Mouse (Mus musculus) kidney, adult 2 months (tissue): ENCODE measurements at regions not wholly inside any gene's neighbourhood (a gene's known extent, or its start where the extent isn't known, plus 50 kb on each side); places are given as distances from the start of the nearest gene placed in this dataset.
"Not testable (repeated sequence)": the region's sequence is repeated elsewhere in the genome, so short reads cannot be mapped to it uniquely, and the experiment has no call there.

Source experiments
- DNase-seq: peaks from one replicate; pipeline ENCODE4 v3.0.0; 2021
- H3K27ac ChIP-seq: fragments of 200-500 bp; 2 replicates; pipeline ENCODE4 v1.5.1; 2012; ENCODE audit warnings: low read depth, low read length, control low read depth, inconsistent platforms; ENCODE audit not compliant: insufficient read depth
- H3K27me3 ChIP-seq: fragments of 200-500 bp; replicated peaks from 2 replicates; pipeline ENCODE4 v1.6.1; 2012; ENCODE audit warnings: mild to moderate bottlenecking, moderate library complexity, low read length, inconsistent platforms; ENCODE audit not compliant: control insufficient read depth, insufficient read depth
- H3K36me3 ChIP-seq: fragments of 200-500 bp; 2 replicates; pipeline ENCODE4 v1.6.1; 2012; ENCODE audit warnings: mild to moderate bottlenecking, moderate library complexity, low read length, inconsistent platforms; ENCODE audit not compliant: control insufficient read depth, insufficient read depth
- H3K4me1 ChIP-seq: fragments of 200-500 bp; 2 replicates; pipeline ENCODE4 v1.6.1; 2011; ENCODE audit warnings: low read length; ENCODE audit not compliant: control insufficient read depth, insufficient read depth
- H3K4me3 ChIP-seq: fragments of 200-500 bp; 2 replicates; pipeline ENCODE4 v1.5.1; 2011; ENCODE audit warnings: mild to moderate bottlenecking, low read depth, low read length, control low read depth; ENCODE audit not compliant: insufficient read depth
- CTCF ChIP-seq: fragments of 200-500 bp; conservative IDR thresholded peaks from 2 replicates; pipeline ENCODE4 v1.5.1; 2011; ENCODE audit warnings: low read depth, mild to moderate bottlenecking, control low read depth, low read length, moderate library complexity, mixed read lengths; ENCODE audit not compliant: insufficient read depth, insufficient read length
- POLR2A ChIP-seq: fragments of 200-500 bp; IDR thresholded peaks from one replicate; pipeline ENCODE4 v1.6.1; 2011; ENCODE audit warnings: low read depth, low read length, control low read depth
- WGBS: fragments of 180-500 bp; shearing (Covaris S2); methylation state at CpG from one replicate; pipeline ENCODE4 v1.1.7; 2018; 5-methylcytosine and 5-hydroxymethylcytosine counted together

DNA sequence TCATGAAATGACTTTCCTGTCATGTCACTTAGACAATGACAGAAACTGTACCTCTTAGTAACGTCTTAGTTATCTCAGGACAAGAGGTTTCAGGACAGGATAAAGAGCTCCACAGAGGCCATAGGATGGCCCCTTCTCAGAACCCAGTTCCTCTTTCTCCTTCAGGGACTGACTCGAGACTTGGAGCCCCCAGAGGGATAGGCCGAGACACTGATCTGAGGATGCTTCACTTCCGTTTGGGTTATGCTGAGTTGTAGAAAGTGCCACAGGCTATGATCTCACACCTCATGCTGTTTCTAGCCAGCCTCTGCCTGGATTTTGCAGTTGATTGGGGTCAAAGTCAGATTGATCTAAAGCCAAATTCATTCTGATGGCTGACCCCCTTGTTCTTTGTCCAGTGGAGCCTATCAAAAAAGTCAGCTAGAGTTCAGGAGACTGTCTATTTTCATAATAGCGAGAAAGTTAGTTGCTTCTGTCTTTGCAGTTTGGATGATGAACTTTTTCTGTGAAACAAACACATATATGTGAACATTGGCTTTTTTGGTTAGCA is 70.7 kb downstream of the Sult3a2 start:
- Histone ChIP-seq H3K27ac (no peak overlapping the region), H3K27me3 (no peaks in the 10 kb centered on the region), H3K36me3 (no peaks in the 10 kb centered on the region), H3K4me3 (no peak overlapping the region), H3K4me1 (no peaks in the 10 kb centered on the region; the same call in 1 of the 2 replicates)
- 49% methylated on average over 5 of the region's 5 CpGs for WGBS
- DNase-seq: peak; percentile 67
- TF ChIP-seq POLR2A: no peak
- TF ChIP-seq CTCF: no peak

DNA sequence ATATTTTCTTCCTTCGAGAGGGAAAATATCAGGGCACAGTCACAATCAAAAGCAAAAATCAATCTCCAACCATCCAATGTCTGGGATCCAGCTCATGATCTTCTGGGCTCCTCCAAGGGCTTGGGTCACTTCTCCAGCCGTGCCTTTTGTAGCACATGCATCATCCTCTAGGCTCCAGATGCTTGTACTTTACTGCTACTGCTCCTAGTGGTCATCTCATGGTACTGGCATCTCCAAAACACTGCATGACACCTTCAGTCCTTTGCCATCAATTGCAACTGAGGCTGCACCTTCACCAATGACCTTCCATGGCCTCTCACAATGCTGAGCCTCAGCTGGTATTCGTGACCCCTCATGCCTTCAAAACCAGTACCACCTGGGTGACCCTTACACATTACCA is 77.8 kb downstream of the Sult3a2 start:
- not testable (repeated sequence) for H3K36me3 ChIP-seq, H3K4me3 ChIP-seq, H3K27me3 ChIP-seq, DNase-seq, H3K27ac ChIP-seq, H3K4me1 ChIP-seq
- whole genome bisulfite sequencing: 71% methylated on average over 3 of the region's 3 CpGs

DNA sequence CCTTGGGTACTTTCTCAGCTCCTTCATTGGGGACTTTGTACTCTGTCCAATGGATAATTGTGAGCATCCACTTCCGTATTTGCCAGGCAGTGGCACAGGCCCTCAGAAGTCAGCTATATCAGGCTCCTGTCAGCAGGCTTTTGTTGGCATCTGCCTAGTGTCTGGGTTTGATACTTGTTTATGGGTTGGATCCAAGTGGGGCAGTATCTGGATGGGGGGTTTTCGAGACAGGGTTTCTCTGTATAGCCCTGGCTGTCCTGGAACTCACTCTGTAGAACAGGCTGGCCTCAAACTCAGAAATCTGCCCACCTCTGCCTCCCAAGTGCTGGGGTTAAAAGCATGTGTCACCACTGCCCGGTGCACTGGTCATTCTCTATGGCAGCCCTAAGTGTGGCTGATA is 79.7 kb upstream of the Clvs2 start:
- DNase-seq, H3K4me1 ChIP-seq, H3K36me3 ChIP-seq, H3K4me3 ChIP-seq, H3K27ac ChIP-seq, H3K27me3 ChIP-seq: not testable (repeated sequence)
- 70% methylated on average over 3 of the region's 3 CpGs for WGBS

DNA sequence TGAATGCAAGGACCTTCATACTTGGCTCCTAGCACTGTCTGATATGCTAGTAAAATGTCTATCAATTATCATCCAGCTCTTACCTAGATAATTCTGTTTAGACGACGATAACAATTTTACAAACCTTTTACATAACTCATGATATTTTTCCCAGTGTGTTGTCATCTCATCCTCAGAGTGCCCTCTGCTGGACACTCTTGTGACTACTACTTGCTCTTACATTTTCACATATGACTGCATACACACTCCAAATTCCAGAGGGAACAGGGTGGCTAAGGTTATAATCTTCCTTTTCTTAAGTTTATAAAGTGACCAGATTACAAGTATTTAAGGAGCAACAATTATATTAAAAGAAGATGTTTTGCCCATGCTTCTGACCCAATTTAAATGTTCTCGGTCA is 78.9 kb upstream of the Clvs2 start:
- DNase-seq: peak; percentile 48
- H3K4me3 ChIP-seq: no peak overlapping the region
- H3K27me3 ChIP-seq: no peaks in the 10 kb centered on the region
- no peaks in the 10 kb centered on the region for H3K36me3 ChIP-seq
- H3K27ac ChIP-seq: no peak overlapping the region
- TF ChIP-seq POLR2A: no peak
- no peak for TF ChIP-seq CTCF
- H3K4me1 ChIP-seq: no peaks in the 10 kb centered on the region
- WGBS: 58% methylated on average over 3 of the region's 3 CpGs
